Mouse (Mus musculus) spleen, adult 2 months (tissue): ENCODE measurements around the gene Emg1. TPM values are rescaled to one million over a fixed set of nuclear protein-coding genes. Genes with fewer than 3 reads are reported as not detected.
"Not testable (repeated sequence)": the region's sequence is repeated elsewhere in the genome, so short reads cannot be mapped to it uniquely, and the experiment has no call there.

Experiments
- DNase-seq, 2 experiments: peaks; one replicate each; pipeline versions ENCODE4 v3.0.0 to v3.0.0-alpha.2; 2012 to 2021; ENCODE audit warnings: low spot score in 2 of 2, low read depth in 1 of 2
- H3K27ac ChIP-seq: fragments of 200-500 bp; 2 replicates; pipeline ENCODE4 v1.5.1; 2012; ENCODE audit warnings: low read length, inconsistent platforms; ENCODE audit not compliant: insufficient read depth
- H3K27me3 ChIP-seq: fragments of 200-500 bp; 2 replicates; pipeline ENCODE4 v1.6.1; 2012; ENCODE audit warnings: mild to moderate bottlenecking, moderate library complexity, low read length, inconsistent platforms; ENCODE audit not compliant: control insufficient read depth, insufficient read depth
- H3K36me3 ChIP-seq: fragments of 200-500 bp; 2 replicates; pipeline ENCODE4 v1.6.1; 2012; ENCODE audit warnings: mild to moderate bottlenecking, low read length, inconsistent platforms; ENCODE audit not compliant: control insufficient read depth, insufficient read depth
- H3K4me1 ChIP-seq: fragments of 200-500 bp; 2 replicates; pipeline ENCODE4 v1.6.1; 2011; ENCODE audit warnings: inconsistent platforms; ENCODE audit not compliant: control insufficient read depth, insufficient read depth, insufficient read length
- H3K4me3 ChIP-seq: fragments of 200-500 bp; 2 replicates; pipeline ENCODE4 v1.5.1; 2011; ENCODE audit warnings: mild to moderate bottlenecking, inconsistent platforms; ENCODE audit not compliant: insufficient read depth, insufficient read length; ENCODE audit errors: extremely low read depth
- CTCF ChIP-seq: fragments of 200-500 bp; IDR thresholded peaks from 2 replicates; pipeline ENCODE4 v1.5.1; 2011; ENCODE audit warnings: mild to moderate bottlenecking, inconsistent platforms; ENCODE audit not compliant: insufficient read depth, insufficient read length, insufficient replicate concordance; ENCODE audit errors: extremely low read depth
- POLR2A ChIP-seq: fragments of 200-500 bp; IDR thresholded peaks from 2 replicates; pipeline ENCODE4 v1.6.1; 2011; ENCODE audit warnings: low read depth, low read length, inconsistent platforms
- WGBS: fragments of 180-500 bp; shearing (Covaris S2); methylation state at CpG from one replicate; pipeline ENCODE4 v1.1.7; 2018; 5-methylcytosine and 5-hydroxymethylcytosine counted together
- polyA plus RNA-seq: library from polyadenylated mRNA; depleted of rRNA; stranded (reverse); fragments of >200 nt; gene quantifications from 2 replicates; pipeline ENCODE4 v1.2.3, GENCODE M21; 2012

Gene Emg1
- polyA plus RNA-seq, 1 experiment = 47.9 TPM

DNA sequence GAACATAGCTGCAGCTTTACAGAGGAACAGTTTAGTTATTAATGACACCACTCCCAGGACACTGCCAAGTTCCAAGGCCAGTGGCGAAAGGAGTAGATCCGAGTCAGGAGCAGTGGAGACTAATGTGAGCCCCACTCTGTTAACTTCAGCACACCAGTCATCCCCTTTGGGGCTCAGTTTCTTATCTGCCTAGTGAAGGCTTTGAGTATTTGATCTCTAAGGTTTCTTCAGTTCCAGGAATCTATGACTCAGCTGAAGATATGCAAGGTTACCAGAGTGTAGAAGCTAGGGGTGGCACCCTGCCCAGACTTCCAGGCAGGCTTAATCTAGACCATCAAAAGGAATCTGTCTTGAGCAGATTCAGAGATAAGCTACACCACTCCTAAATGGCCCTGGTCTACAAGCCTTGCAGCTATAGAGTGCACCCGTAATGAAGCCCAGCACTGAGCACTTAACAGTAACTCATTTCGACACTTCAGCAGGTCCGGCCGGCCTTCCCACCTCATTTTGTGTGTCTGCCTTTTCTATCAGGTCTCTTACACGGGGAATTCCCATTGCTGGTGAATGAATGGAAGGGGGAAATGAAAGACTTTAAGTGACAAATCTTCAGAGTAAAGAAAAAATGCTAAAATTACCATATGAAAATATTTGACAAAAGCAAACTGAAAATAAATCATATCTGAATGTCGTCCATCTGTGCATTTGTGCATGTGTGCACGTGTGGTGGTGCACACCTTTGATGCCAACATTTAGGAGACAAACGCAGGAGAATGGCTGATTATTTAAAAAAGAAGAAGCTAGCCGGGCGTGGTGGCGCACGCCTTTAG lies 28.2 kb downstream of the Emg1 start:
- Histone ChIP-seq H3K36me3 (peaks cover 1% of the 10 kb centered on the region; the same call in 1 of the 2 replicates), H3K4me3 (no peak overlapping the region), H3K27me3 (no peaks in the 10 kb centered on the region), H3K27ac (no peak overlapping the region), H3K4me1 (peaks cover 13% of the 10 kb centered on the region)
- no peak for DNase-seq
- 58% methylated on average over 14 of the region's 14 CpGs for WGBS
- TF ChIP-seq POLR2A = no peak

DNA sequence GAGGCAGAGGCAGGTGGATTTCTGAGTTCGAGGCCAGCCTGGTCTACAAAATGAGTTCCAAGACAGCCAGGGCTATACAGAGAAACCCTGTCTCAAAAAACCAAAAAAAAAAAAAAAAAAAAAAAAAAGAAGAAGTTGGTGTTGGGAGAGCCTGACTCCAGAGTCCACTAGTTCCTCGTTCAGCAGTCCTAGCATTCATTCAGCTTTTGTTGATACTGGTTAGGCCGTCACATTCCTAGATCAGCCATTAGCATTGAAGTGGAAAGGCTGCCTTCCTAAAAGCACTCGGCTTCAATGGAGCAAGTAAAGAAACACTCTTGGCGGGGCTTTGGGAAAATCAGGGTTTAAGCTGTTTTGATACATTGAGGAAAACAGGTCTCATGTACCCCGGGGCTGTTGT lies 29.7 kb downstream of the Emg1 start:
- H3K4me3 ChIP-seq, H3K27me3 ChIP-seq, H3K4me1 ChIP-seq, DNase-seq, H3K27ac ChIP-seq, H3K36me3 ChIP-seq: not testable (repeated sequence)
- 68% methylated on average over 6 of the region's 6 CpGs for WGBS

DNA sequence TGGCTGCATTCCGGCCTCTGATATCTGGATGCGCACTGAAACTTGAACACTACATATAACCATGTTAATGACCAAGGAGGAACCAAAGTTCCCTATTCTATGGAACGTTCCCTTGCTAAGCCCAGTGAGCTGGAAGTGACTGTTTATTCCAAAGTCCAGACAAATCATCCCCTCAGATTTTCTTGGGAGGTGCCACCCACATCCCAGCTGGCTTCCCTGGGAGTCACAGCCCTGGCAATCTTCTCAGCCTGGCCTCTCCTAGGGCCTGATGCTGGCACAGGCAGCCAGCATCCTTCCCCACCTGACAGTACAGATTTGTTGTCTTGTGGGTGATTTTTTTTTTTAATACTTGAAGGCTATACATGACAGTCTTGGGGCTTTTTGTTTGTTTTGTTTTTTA lies 32.5 kb downstream of the Emg1 start:
- H3K36me3 ChIP-seq = peaks cover 2% of the 10 kb centered on the region
- 96% methylated on average over 3 of the region's 3 CpGs for WGBS
- H3K4me3 ChIP-seq = no peak overlapping the region
- H3K27me3 ChIP-seq = no peaks in the 10 kb centered on the region
- no peak overlapping the region; the same call in 1 of the 2 replicates for H3K27ac ChIP-seq
- no peak for DNase-seq
- TF ChIP-seq CTCF = no peak
- no peak for TF ChIP-seq POLR2A
- H3K4me1 ChIP-seq = peaks cover 2% of the 10 kb centered on the region; the same call in 1 of the 2 replicates

DNA sequence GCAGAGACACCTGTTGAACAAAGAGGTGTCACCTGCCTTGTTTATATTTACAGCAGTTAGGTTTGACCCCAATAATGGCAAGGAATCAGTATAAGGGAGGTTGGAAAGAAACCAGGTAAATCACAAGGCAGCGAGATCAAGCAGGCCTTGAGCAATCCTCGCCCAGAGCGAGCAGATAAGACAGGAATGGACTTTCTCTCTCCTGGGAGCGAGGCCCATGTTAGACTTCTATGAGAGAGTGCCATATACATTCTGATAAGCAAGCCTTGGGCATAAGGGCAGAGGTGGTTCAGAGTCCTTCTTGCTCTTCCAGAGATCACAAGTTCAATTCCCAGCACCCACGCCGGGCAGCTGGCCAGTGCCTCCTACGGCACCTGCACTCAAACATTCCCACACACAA lies 33.2 kb downstream of the Emg1 start:
- WGBS = 96% methylated on average over 7 of the region's 7 CpGs
- Histone ChIP-seq H3K27me3 (no peaks in the 10 kb centered on the region), H3K36me3 (peaks cover 2% of the 10 kb centered on the region), H3K27ac (no peak overlapping the region), H3K4me1 (no peaks in the 10 kb centered on the region), H3K4me3 (no peak overlapping the region)
- TF ChIP-seq POLR2A = no peak
- TF ChIP-seq CTCF = no peak
- DNase-seq = no peak

DNA sequence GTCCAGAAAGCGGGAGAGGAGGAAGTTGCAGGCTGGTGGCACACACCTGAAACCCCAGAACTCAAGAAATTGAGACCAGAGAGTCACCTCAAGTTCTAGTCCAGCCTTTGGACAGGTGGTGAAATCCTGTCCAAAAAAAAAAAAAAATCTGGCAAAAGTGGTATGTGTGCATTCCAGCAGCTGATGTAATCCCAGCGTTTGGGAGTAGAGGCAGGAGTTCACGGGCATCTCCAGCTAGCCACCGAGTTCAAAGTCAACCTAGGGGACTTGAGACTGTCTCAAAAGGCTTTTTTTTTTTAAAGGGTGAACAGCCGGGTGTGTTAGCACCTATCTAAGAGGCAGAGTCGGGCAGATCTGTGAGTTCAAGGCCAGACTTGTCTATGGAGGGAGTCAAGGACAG lies 35.8 kb downstream of the Emg1 start:
- 92% methylated on average over 6 of the region's 6 CpGs for WGBS
- TF ChIP-seq CTCF = no peak
- TF ChIP-seq POLR2A = no peak
- Histone ChIP-seq H3K27ac (no peak overlapping the region), H3K4me3 (no peak overlapping the region), H3K36me3 (peaks cover 2% of the 10 kb centered on the region), H3K27me3 (no peaks in the 10 kb centered on the region), H3K4me1 (no peaks in the 10 kb centered on the region)
- no peak for DNase-seq

DNA sequence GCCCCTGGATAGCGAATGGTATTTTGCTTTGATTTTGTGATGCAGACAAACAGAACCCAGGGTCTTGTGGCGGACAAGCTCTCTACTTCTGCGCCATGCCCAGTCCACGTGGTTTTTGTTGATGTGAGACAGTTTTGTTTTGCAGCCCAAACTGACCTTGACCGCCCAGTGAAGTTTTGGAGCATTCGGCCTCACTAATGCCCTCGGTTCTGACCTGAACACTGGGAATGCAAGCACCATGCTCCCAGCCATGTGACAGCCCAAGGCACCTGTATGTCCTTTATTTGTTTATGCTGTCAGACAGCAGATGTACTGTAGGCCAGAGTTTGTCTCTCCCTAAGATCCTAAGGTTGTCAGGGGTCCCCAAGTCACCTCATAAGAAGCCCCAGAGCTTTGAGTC lies 37.4 kb downstream of the Emg1 start:
- TF ChIP-seq POLR2A (no peak), CTCF (no peak)
- H3K27ac ChIP-seq = no peak overlapping the region
- H3K27me3 ChIP-seq = no peaks in the 10 kb centered on the region
- H3K4me1 ChIP-seq = no peaks in the 10 kb centered on the region
- DNase-seq = no peak
- peaks cover 2% of the 10 kb centered on the region for H3K36me3 ChIP-seq
- no peak overlapping the region for H3K4me3 ChIP-seq
- WGBS = 93% methylated on average over 7 of the region's 7 CpGs

DNA sequence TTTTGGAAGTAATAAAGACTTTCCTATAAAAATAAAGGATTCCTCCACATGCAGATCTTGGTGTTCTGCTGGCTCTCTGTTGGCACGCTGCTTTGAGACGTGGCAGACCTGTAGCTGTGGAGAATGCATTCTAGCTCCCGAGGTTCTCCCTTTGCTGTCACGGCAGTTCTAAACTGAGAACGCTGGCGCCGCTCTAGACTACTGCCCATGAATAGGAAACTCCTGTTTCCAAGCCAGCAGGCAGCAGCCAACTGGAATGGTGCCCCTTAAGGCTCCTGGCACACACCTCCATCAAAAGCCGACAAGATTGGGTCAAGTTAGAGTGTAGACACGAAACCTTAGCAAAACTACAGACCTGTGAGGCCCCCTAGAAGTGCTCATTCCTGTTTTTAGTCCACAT lies 38.4 kb downstream of the Emg1 start:
- Histone ChIP-seq H3K27ac (no peak overlapping the region), H3K27me3 (no peaks in the 10 kb centered on the region), H3K4me3 (no peak overlapping the region), H3K4me1 (no peaks in the 10 kb centered on the region), H3K36me3 (peaks cover 1% of the 10 kb centered on the region; the same call in 1 of the 2 replicates)
- WGBS = 93% methylated on average over 9 of the region's 9 CpGs
- DNase-seq = no peak
- TF ChIP-seq POLR2A (no peak), CTCF (no peak)
